Mouse (Mus musculus): ENCODE measurements around the gene Dcaf4. TPM values are rescaled to one million over a fixed set of nuclear protein-coding genes. Genes with fewer than 3 reads are reported as not detected.

Dcaf4 gene
- polyA plus RNA-seq, 1 experiment = 11.7 TPM

DNA sequence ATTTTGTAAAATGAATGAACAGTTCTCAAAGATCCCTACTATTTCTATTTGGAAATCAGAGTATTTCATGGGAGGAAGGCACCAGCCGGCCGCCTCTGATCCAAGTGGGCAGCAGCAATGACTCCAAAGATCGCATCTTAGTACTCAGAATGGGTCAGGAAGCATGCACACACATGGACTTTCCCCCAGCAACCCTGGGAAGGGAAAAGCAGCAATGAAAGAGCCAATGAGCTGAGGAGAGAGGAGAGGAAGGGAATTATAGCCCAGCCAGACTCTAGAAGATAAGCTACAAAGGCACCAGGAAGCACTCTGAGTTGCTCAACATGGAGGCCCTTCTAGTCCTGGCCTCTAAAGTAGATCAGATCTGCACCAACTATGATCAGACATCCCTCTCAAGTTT is 60.0 kb downstream of the Dcaf4 start:
- Histone ChIP-seq H3ac (ENCODE audit: control insufficient read depth, insufficient read length, low read depth) (no peak overlapping the region), H3K27me3 (ENCODE audit: control insufficient read depth, insufficient read depth, insufficient read length) (no peaks in the 10 kb centered on the region), H3K79me3 (ENCODE audit: low read depth) (no peaks in the 10 kb centered on the region), H3K4me3 (ENCODE audit: insufficient read depth, poor library complexity, severe bottlenecking) (no peak overlapping the region), H3K36me3 (ENCODE audit: control insufficient read depth, insufficient read depth) (no peaks in the 10 kb centered on the region), H3K79me2 (ENCODE audit: control insufficient read depth, insufficient read depth) (no peaks in the 10 kb centered on the region)
- TF ChIP-seq FOSL1 (IDR thresholded peaks at IDR 0.05; ENCODE audit: insufficient read depth, low read length, poor library complexity, severe bottlenecking) = no peak
- no peak for TF ChIP-seq CTCF (IDR thresholded peaks at IDR 0.05; ENCODE audit: control insufficient read depth, insufficient read depth, insufficient read length)
- no peak for TF ChIP-seq MAX (IDR thresholded peaks at IDR 0.05)
- no peak for TF ChIP-seq MYOG (IDR thresholded peaks at IDR 0.05; ENCODE audit: control insufficient read depth, extremely low read depth, insufficient read length)
- TF ChIP-seq CEBPB (IDR thresholded peaks at IDR 0.05; ENCODE audit: low read depth) = no peak
- no peak for TF ChIP-seq MYOD1 (IDR thresholded peaks at IDR 0.05; ENCODE audit: control insufficient read depth, insufficient read length, low read depth)
- TF ChIP-seq USF1 (IDR thresholded peaks at IDR 0.05; ENCODE audit: low read depth) = no peak

DNA sequence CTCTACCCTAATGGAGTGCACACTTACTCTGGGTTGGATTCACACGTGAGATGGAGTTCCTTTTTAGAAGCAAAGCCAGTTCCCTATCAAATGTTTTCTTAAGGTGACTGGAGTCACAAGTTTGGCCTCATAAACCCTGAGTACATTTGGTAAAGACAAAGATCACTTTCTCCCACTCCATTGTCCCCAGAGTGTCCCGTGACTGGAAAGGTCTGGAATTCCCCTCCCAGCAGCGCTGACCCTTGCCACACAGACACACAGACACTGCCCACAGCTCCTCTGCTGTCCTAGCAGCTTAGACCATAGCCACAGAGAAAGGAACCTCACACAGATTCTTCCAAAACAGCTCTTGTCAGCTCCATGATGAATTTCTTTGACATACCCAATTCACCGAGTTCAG is 61.8 kb downstream of the Dcaf4 start:
- no peaks in the 10 kb centered on the region for H3K36me3 ChIP-seq (ENCODE audit: control insufficient read depth, insufficient read depth)
- TF ChIP-seq MAX (IDR thresholded peaks at IDR 0.05) (no peak), MYOG (IDR thresholded peaks at IDR 0.05; ENCODE audit: control insufficient read depth, extremely low read depth, insufficient read length) (no peak), CEBPB (IDR thresholded peaks at IDR 0.05; ENCODE audit: low read depth) (no peak), USF1 (IDR thresholded peaks at IDR 0.05; ENCODE audit: low read depth) (no peak), CTCF (IDR thresholded peaks at IDR 0.05; ENCODE audit: control insufficient read depth, insufficient read depth, insufficient read length) (no peak), MYOD1 (IDR thresholded peaks at IDR 0.05; ENCODE audit: control insufficient read depth, insufficient read length, low read depth) (no peak)
- H3K4me3 ChIP-seq (ENCODE audit: insufficient read depth, poor library complexity, severe bottlenecking) = no peak overlapping the region

DNA sequence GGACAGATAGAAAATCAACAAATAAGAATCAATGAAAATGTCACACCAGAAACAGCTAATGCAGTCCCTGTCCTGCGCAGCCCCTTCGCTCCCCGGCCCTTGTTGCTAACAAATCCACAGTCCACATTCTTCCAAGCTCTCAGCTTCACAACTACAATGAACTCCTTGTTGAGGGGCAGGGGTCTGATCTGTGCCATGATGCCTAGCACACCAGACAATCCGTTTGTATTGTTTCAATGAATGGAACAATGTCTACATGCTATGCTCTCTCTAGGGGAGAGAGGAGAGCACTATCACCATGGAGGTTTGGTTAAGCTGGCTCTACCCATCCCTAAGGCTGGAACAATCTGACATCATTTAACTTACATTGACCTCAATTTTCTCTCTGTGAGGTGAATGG is 62.5 kb downstream of the Dcaf4 start:
- Histone ChIP-seq H3ac (ENCODE audit: control insufficient read depth, insufficient read length, low read depth) (no peak overlapping the region), H3K36me3 (ENCODE audit: control insufficient read depth, insufficient read depth) (peaks cover 2% of the 10 kb centered on the region), H3K27me3 (ENCODE audit: control insufficient read depth, insufficient read depth, insufficient read length) (no peaks in the 10 kb centered on the region), H3K79me3 (ENCODE audit: low read depth) (no peaks in the 10 kb centered on the region), H3K79me2 (ENCODE audit: control insufficient read depth, insufficient read depth) (no peaks in the 10 kb centered on the region), H3K4me3 (ENCODE audit: insufficient read depth, poor library complexity, severe bottlenecking) (no peak overlapping the region)
- no peak for TF ChIP-seq CEBPB (IDR thresholded peaks at IDR 0.05; ENCODE audit: low read depth)
- TF ChIP-seq FOSL1 (IDR thresholded peaks at IDR 0.05; ENCODE audit: insufficient read depth, low read length, poor library complexity, severe bottlenecking) = no peak
- no peak for TF ChIP-seq MYOD1 (IDR thresholded peaks at IDR 0.05; ENCODE audit: control insufficient read depth, insufficient read length, low read depth)

More for the DNA sequence above, 61.8 kb downstream of the Dcaf4 start:
- no peak overlapping the region for H3ac ChIP-seq (ENCODE audit: control insufficient read depth, insufficient read length, low read depth)
- no peaks in the 10 kb centered on the region for H3K79me3 ChIP-seq (ENCODE audit: low read depth)
- H3K79me2 ChIP-seq (ENCODE audit: control insufficient read depth, insufficient read depth) = no peaks in the 10 kb centered on the region
- H3K27me3 ChIP-seq (ENCODE audit: control insufficient read depth, insufficient read depth, insufficient read length) = no peaks in the 10 kb centered on the region

DNA sequence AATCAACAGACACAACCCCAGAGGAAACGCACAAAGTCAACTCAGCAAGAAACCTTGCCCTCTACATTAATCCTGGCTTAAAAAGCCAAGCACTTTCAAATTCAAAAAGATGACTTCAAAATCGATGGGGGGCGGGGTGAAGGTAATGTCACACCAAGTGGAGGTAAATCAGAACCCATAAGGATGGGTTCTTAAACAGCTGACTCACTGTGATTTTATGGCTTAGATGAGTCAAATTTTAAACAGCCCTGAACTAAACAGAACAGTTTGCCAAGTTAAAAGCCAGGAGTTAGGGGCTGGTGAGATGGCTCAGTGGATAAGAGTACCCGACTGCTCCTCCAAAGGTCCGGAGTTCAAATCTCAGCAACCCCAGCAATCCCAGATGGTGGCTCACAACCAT is 66.4 kb downstream of the Dcaf4 start:
- H3K79me2 ChIP-seq (ENCODE audit: control insufficient read depth, insufficient read depth) = no peaks in the 10 kb centered on the region

More for the DNA sequence above, 66.4 kb downstream of the Dcaf4 start:
- H3K4me3 ChIP-seq (ENCODE audit: insufficient read depth, poor library complexity, severe bottlenecking) = no peak overlapping the region
- no peak for TF ChIP-seq CTCF (IDR thresholded peaks at IDR 0.05; ENCODE audit: control insufficient read depth, insufficient read depth, insufficient read length)
- no peak for TF ChIP-seq FOSL1 (IDR thresholded peaks at IDR 0.05; ENCODE audit: insufficient read depth, low read length, poor library complexity, severe bottlenecking)
- no peak for TF ChIP-seq CEBPB (IDR thresholded peaks at IDR 0.05; ENCODE audit: low read depth)
- TF ChIP-seq MAX (IDR thresholded peaks at IDR 0.05) = no peak
- no peak for TF ChIP-seq USF1 (IDR thresholded peaks at IDR 0.05; ENCODE audit: low read depth)
- TF ChIP-seq MYOG (IDR thresholded peaks at IDR 0.05; ENCODE audit: control insufficient read depth, extremely low read depth, insufficient read length) = no peak
- TF ChIP-seq MYOD1 (IDR thresholded peaks at IDR 0.05; ENCODE audit: control insufficient read depth, insufficient read length, low read depth) = no peak
- no peaks in the 10 kb centered on the region for H3K27me3 ChIP-seq (ENCODE audit: control insufficient read depth, insufficient read depth, insufficient read length)
- H3K79me3 ChIP-seq (ENCODE audit: low read depth) = no peaks in the 10 kb centered on the region
- peaks cover 14% of the 10 kb centered on the region for H3K36me3 ChIP-seq (ENCODE audit: control insufficient read depth, insufficient read depth)
- H3ac ChIP-seq (ENCODE audit: control insufficient read depth, insufficient read length, low read depth) = no peak overlapping the region

Other genes starting within 250 kb of the Dcaf4 start
- gene Dpf3, start 32.8 kb upstream of the Dcaf4 start, polyA plus RNA-seq (2012; fragmentation: generic; extraction: Trizol) = 0.25 TPM
- 8.6 TPM for gene Zfyve1, start 76.8 kb downstream of the Dcaf4 start, polyA plus RNA-seq (2012; fragmentation: generic; extraction: Trizol)
- 25.8 TPM for gene Rbm25, start 110.8 kb downstream of the Dcaf4 start, polyA plus RNA-seq (2012; fragmentation: generic; extraction: Trizol)
- gene Psen1, start 167.7 kb downstream of the Dcaf4 start, polyA plus RNA-seq (2012; fragmentation: generic; extraction: Trizol) = 36.6 TPM
- gene Papln, start 243.2 kb downstream of the Dcaf4 start, polyA plus RNA-seq (2012; fragmentation: generic; extraction: Trizol) = not detected